Mouse (Mus musculus): ENCODE measurements around the gene Olfr976. TPM values are rescaled to one million over a fixed set of nuclear protein-coding genes. Genes with fewer than 3 reads are reported as not detected.

Olfr976 gene
- polyA plus RNA-seq, 1 experiment from 2014 or later, result not detected

Other genes with a start within 250 kb of the Olfr976 start
- gene Olfr965, start 249.8 kb downstream of the Olfr976 start, polyA plus RNA-seq (2015; fragmentation: Nextera tagmentation; extraction: Ambion mirVana), result not detected in 2 replicates
- gene Olfr150, start 230.2 kb downstream of the Olfr976 start, polyA plus RNA-seq (2015; fragmentation: Nextera tagmentation; extraction: Ambion mirVana), result not detected in 2 replicates
- gene Olfr967, start 214.9 kb downstream of the Olfr976 start, polyA plus RNA-seq (2015; fragmentation: Nextera tagmentation; extraction: Ambion mirVana), result not detected in 2 replicates
- not detected in 2 replicates for gene Olfr968, start 177.9 kb downstream of the Olfr976 start, polyA plus RNA-seq (2015; fragmentation: Nextera tagmentation; extraction: Ambion mirVana)
- gene Olfr969, start 170.2 kb downstream of the Olfr976 start, polyA plus RNA-seq (2015; fragmentation: Nextera tagmentation; extraction: Ambion mirVana), result not detected in 2 replicates
- gene Olfr970, start 152.3 kb downstream of the Olfr976 start, polyA plus RNA-seq (2015; fragmentation: Nextera tagmentation; extraction: Ambion mirVana), result not detected in 2 replicates
- not detected in 2 replicates for gene Olfr971, start 124.3 kb downstream of the Olfr976 start, polyA plus RNA-seq (2015; fragmentation: Nextera tagmentation; extraction: Ambion mirVana)
- not detected in 2 replicates for gene Olfr972, start 94.7 kb downstream of the Olfr976 start, polyA plus RNA-seq (2015; fragmentation: Nextera tagmentation; extraction: Ambion mirVana)
- not detected in 2 replicates for gene Olfr229, start 53.8 kb downstream of the Olfr976 start, polyA plus RNA-seq (2015; fragmentation: Nextera tagmentation; extraction: Ambion mirVana)
- gene Olfr974, start 23.6 kb downstream of the Olfr976 start, polyA plus RNA-seq (2015; fragmentation: Nextera tagmentation; extraction: Ambion mirVana), result 0.25 TPM in 1 of 2 replicates, not detected in the other
- gene Olfr975, start 9.1 kb downstream of the Olfr976 start, polyA plus RNA-seq (2015; fragmentation: Nextera tagmentation; extraction: Ambion mirVana), result not detected in 2 replicates
- gene Olfr978, start 31.0 kb upstream of the Olfr976 start, polyA plus RNA-seq (2015; fragmentation: Nextera tagmentation; extraction: Ambion mirVana), result not detected in 2 replicates
- gene Olfr979, start 42.3 kb upstream of the Olfr976 start, polyA plus RNA-seq (2015; fragmentation: Nextera tagmentation; extraction: Ambion mirVana), result not detected in 2 replicates
- not detected in 2 replicates for gene Olfr980, start 48.4 kb upstream of the Olfr976 start, polyA plus RNA-seq (2015; fragmentation: Nextera tagmentation; extraction: Ambion mirVana)
- not detected in 2 replicates for gene Olfr981, start 60.3 kb upstream of the Olfr976 start, polyA plus RNA-seq (2015; fragmentation: Nextera tagmentation; extraction: Ambion mirVana)
- not detected in 2 replicates for gene Olfr982, start 112.7 kb upstream of the Olfr976 start, polyA plus RNA-seq (2015; fragmentation: Nextera tagmentation; extraction: Ambion mirVana)
- not detected in 2 replicates for gene Olfr983, start 132.5 kb upstream of the Olfr976 start, polyA plus RNA-seq (2015; fragmentation: Nextera tagmentation; extraction: Ambion mirVana)
- not detected in 2 replicates for gene Olfr984, start 153.1 kb upstream of the Olfr976 start, polyA plus RNA-seq (2015; fragmentation: Nextera tagmentation; extraction: Ambion mirVana)
- gene Olfr985, start 169.1 kb upstream of the Olfr976 start, polyA plus RNA-seq (2015; fragmentation: Nextera tagmentation; extraction: Ambion mirVana), result not detected in 2 replicates
- gene Tmem225, start 187.0 kb upstream of the Olfr976 start, polyA plus RNA-seq (2015; fragmentation: Nextera tagmentation; extraction: Ambion mirVana), result not detected in 2 replicates
- not detected in 2 replicates for gene Olfr986, start 219.8 kb upstream of the Olfr976 start, polyA plus RNA-seq (2015; fragmentation: Nextera tagmentation; extraction: Ambion mirVana)
- gene Zfp202, start 231.2 kb upstream of the Olfr976 start, polyA plus RNA-seq (2015; fragmentation: Nextera tagmentation; extraction: Ambion mirVana), result 6.9 and 8.1 TPM in 2 replicates

All from embryonic facial prominence, embryonic 13.5 days (tissue).